Mouse (Mus musculus) brain, embryonic 18.5 days (tissue): ENCODE data around the gene Ern1.
"Not testable (repeated sequence)": the region's sequence is repeated elsewhere in the genome, so short reads cannot be mapped to it uniquely, and the experiment has no call there.

Source experiments
- DNase-seq: peaks from one replicate; pipeline ENCODE4 v3.0.0-alpha.2; 2012; ENCODE audit warnings: low read depth, low spot score

The Ern1 gene

GRCm38 (mm10) chr11:106481651-106482050 is 6.0 kb downstream of the Ern1 start:
- no peak for DNase-seq

- DNase-seq: no peak
Measured at GRCm38 (mm10) chr11:106480530-106480885, 7.1 kb downstream of the Ern1 start.

GRCm38 (mm10) chr11:106479619-106480529 is 7.8 kb downstream of the Ern1 start:
- DNase-seq: no peak

GRCm38 (mm10) chr11:106478745-106479144 is 8.9 kb downstream of the Ern1 start:
- DNase-seq: no peak

GRCm38 (mm10) chr11:106477505-106478160 is 10.0 kb downstream of the Ern1 start:
- no peak for DNase-seq

GRCm38 (mm10) chr11:106475309-106475708 is 12.3 kb downstream of the Ern1 start:
- DNase-seq: no peak

- DNase-seq: no peak
Measured at GRCm38 (mm10) chr11:106471629-106472028, 16.0 kb downstream of the Ern1 start.

- DNase-seq: no peak
Measured at GRCm38 (mm10) chr11:106468509-106468908, 19.1 kb downstream of the Ern1 start.

GRCm38 (mm10) chr11:106465932-106466331 is 21.7 kb downstream of the Ern1 start:
- no peak for DNase-seq

- DNase-seq: no peak
Measured at GRCm38 (mm10) chr11:106465545-106465903, 22.1 kb downstream of the Ern1 start.

- DNase-seq: no peak
Measured at GRCm38 (mm10) chr11:106464681-106465544, 22.7 kb downstream of the Ern1 start.

GRCm38 (mm10) chr11:106463845-106464244 is 23.8 kb downstream of the Ern1 start:
- DNase-seq: no peak

GRCm38 (mm10) chr11:106462309-106462708 is 25.3 kb downstream of the Ern1 start:
- DNase-seq: no peak

GRCm38 (mm10) chr11:106461145-106461932 is 26.3 kb downstream of the Ern1 start:
- no peak for DNase-seq

- no peak for DNase-seq
Measured at GRCm38 (mm10) chr11:106460671-106461070, 27.0 kb downstream of the Ern1 start.

- DNase-seq: no peak
Measured at GRCm38 (mm10) chr11:106458540-106458939, 29.1 kb downstream of the Ern1 start.

- DNase-seq: no peak
Measured at GRCm38 (mm10) chr11:106443646-106444045, 44.0 kb downstream of the Ern1 start.

- DNase-seq: not testable (repeated sequence)
Measured at GRCm38 (mm10) chr11:106442564-106442963, 45.1 kb downstream of the Ern1 start.

GRCm38 (mm10) chr11:106440318-106440717 is 47.3 kb downstream of the Ern1 start:
- DNase-seq: no peak

- no peak for DNase-seq
Measured at GRCm38 (mm10) chr11:106439355-106439754, 48.3 kb downstream of the Ern1 start.

- DNase-seq: no peak
Measured at GRCm38 (mm10) chr11:106438524-106439177, 49.0 kb downstream of the Ern1 start.
